Mouse (Mus musculus): ENCODE results near the gene Ttc28.

GRCm38 (mm10) chr5:111151882-111152759, 272.5 kb downstream of the Ttc28 start:
- TF ChIP-seq CTCF (IDR thresholded peaks at IDR 0.05 in 2 of 3, conservative IDR thresholded peaks at IDR 0.05 in 1 of 3; ENCODE audit: control insufficient read depth in 1 of 3, insufficient read depth in 1 of 3, low read depth in 2 of 3, low read length in 3 of 3, poor library complexity in 1 of 3, severe bottlenecking in 1 of 3) (no peak), MAZ (IDR thresholded peaks at IDR 0.05; ENCODE audit: low read depth, low read length) (no peak), GATA1 (IDR thresholded peaks at IDR 0.05; ENCODE audit: low read depth, low read length) (no peak), NELFE (IDR thresholded peaks at IDR 0.05; ENCODE audit: low read depth, low read length) (no peak), POLR2A (IDR thresholded peaks at IDR 0.05; ENCODE audit: control insufficient read depth in 1 of 2, insufficient read depth in 1 of 2, low read depth in 1 of 2, low read length in 2 of 2, poor library complexity in 1 of 2) (no peak), ETS1 (IDR thresholded peaks at IDR 0.05; ENCODE audit: low read depth, low read length) (no peak), TCF12 (IDR thresholded peaks at IDR 0.05; ENCODE audit: low read depth, low read length) (no peak), USF1 (IDR thresholded peaks at IDR 0.05; ENCODE audit: low read depth, low read length) (no peak), RAD21 (IDR thresholded peaks at IDR 0.05; ENCODE audit: low read depth, low read length) (no peak), ZMIZ1 (IDR thresholded peaks at IDR 0.05; ENCODE audit: low read depth, low read length) (no peak), SIN3A (IDR thresholded peaks at IDR 0.05; ENCODE audit: low read length) (no peak), ZC3H11A (IDR thresholded peaks at IDR 0.05; ENCODE audit: low read depth, low read length) (no peak), ELF1 (IDR thresholded peaks at IDR 0.05; ENCODE audit: low read depth, low read length) (no peak), BHLHE40 (IDR thresholded peaks at IDR 0.05; ENCODE audit: borderline replicate concordance, low read depth, low read length) (no peak)

Data from MEL (cell line).